Mouse (Mus musculus): ENCODE data around the gene Fabp3. TPM values are rescaled to one million over a fixed set of nuclear protein-coding genes. Genes with fewer than 3 reads are reported as not detected.

The Fabp3 gene
- polyA plus RNA-seq, 1 experiment from 2014 or later: 74.2 TPM

GRCm38 (mm10) chr4:130302285-130302870 is 6.0 kb upstream of the Fabp3 start:
- Histone ChIP-seq H3K27me3 (ENCODE audit: control insufficient read depth, insufficient read depth, low read length) (no peaks in the 10 kb centered on the region), H3K9ac (ENCODE audit: low read length) (no peak overlapping the region), H3K4me2 (replicated peaks; ENCODE audit: low read depth) (no peak overlapping the region), H3K27ac (replicated peaks) (no peak overlapping the region), H3K4me3 (ENCODE audit: low read depth, low read length) (no peak overlapping the region), H3K36me3 (ENCODE audit: control insufficient read depth, insufficient read depth, low read length) (no peaks in the 10 kb centered on the region), H3K4me1 (replicated peaks; ENCODE audit: control insufficient read depth, insufficient read depth) (no peaks in the 10 kb centered on the region), H3K9me3 (ENCODE audit: control insufficient read depth, low read length) (no peaks in the 10 kb centered on the region)
- ATAC-seq (ENCODE audit: low FRiP score, low TSS enrichment) (no peak), DNase-seq (ENCODE audit: low spot score) (no peak)
- TF ChIP-seq EP300 (optimal IDR thresholded peaks at IDR 0.05) (no peak), CTCF (IDR thresholded peaks at IDR 0.05; ENCODE audit: low read depth) (no peak)
- WGBS: 48% methylated on average over 12 of the region's 12 CpGs

- peaks cover 3% of the 10 kb centered on the region; the same call in 1 of the 2 replicates for H3K27me3 ChIP-seq (ENCODE audit: control insufficient read depth, insufficient read depth, low read length)
- no peak overlapping the region for H3K4me2 ChIP-seq (replicated peaks; ENCODE audit: low read depth)
- no peak for ATAC-seq (ENCODE audit: low FRiP score, low TSS enrichment)
- H3K4me1 ChIP-seq (replicated peaks; ENCODE audit: control insufficient read depth, insufficient read depth): 0 out of 2 replicates have a peak, but pooled peaks cover 4% of the 10 kb centered on the region
- H3K9ac ChIP-seq (ENCODE audit: low read length): no peak overlapping the region
- H3K27ac ChIP-seq (replicated peaks): no peak overlapping the region
- WGBS: 48% methylated on average over 3 of the region's 3 CpGs
- TF ChIP-seq CTCF (IDR thresholded peaks at IDR 0.05; ENCODE audit: low read depth): no peak
- no peak overlapping the region for H3K4me3 ChIP-seq (ENCODE audit: low read depth, low read length)
- no peaks in the 10 kb centered on the region for H3K36me3 ChIP-seq (ENCODE audit: control insufficient read depth, insufficient read depth, low read length)
- no peak for DNase-seq (ENCODE audit: low spot score)
- no peaks in the 10 kb centered on the region for H3K9me3 ChIP-seq (ENCODE audit: control insufficient read depth, low read length)
Observed at GRCm38 (mm10) chr4:130304746-130305145, 3.6 kb upstream of the Fabp3 start.

GRCm38 (mm10) chr4:130306796-130307630 is 1.4 kb upstream of the Fabp3 start:
- WGBS: 74% methylated on average over 10 of the region's 10 CpGs
- Histone ChIP-seq H3K4me1 (replicated peaks; ENCODE audit: control insufficient read depth, insufficient read depth) (0 out of 2 replicates have a peak, but pooled peaks cover 4% of the 10 kb centered on the region), H3K4me2 (replicated peaks; ENCODE audit: low read depth) (no peak overlapping the region), H3K27ac (replicated peaks) (no peak overlapping the region), H3K4me3 (ENCODE audit: low read depth, low read length) (no peak overlapping the region), H3K9ac (ENCODE audit: low read length) (no peak overlapping the region), H3K36me3 (ENCODE audit: control insufficient read depth, insufficient read depth, low read length) (no peaks in the 10 kb centered on the region), H3K9me3 (ENCODE audit: control insufficient read depth, low read length) (no peaks in the 10 kb centered on the region), H3K27me3 (ENCODE audit: control insufficient read depth, insufficient read depth, low read length) (peaks cover 3% of the 10 kb centered on the region; the same call in 1 of the 2 replicates)
- TF ChIP-seq EP300 (optimal IDR thresholded peaks at IDR 0.05) (no peak), CTCF (IDR thresholded peaks at IDR 0.05; ENCODE audit: low read depth) (no peak)
- ATAC-seq (ENCODE audit: low FRiP score, low TSS enrichment) (no peak), DNase-seq (ENCODE audit: low spot score) (no peak)

GRCm38 (mm10) chr4:130307851-130308230 is 554 bp upstream of the Fabp3 start:
- 0 out of 2 replicates have a peak, but pooled peaks have one; percentile 27 for TF ChIP-seq CTCF (IDR thresholded peaks at IDR 0.05; ENCODE audit: low read depth)
- no peak for TF ChIP-seq EP300 (optimal IDR thresholded peaks at IDR 0.05)
- 1% methylated on average over 23 of the region's 23 CpGs for WGBS
- Histone ChIP-seq H3K36me3 (ENCODE audit: control insufficient read depth, insufficient read depth, low read length) (no peaks in the 10 kb centered on the region), H3K4me3 (ENCODE audit: low read depth, low read length) (peak overlapping the region; percentile 49), H3K9me3 (ENCODE audit: control insufficient read depth, low read length) (no peaks in the 10 kb centered on the region), H3K4me1 (replicated peaks; ENCODE audit: control insufficient read depth, insufficient read depth) (0 out of 2 replicates have a peak, but pooled peaks cover 4% of the 10 kb centered on the region), H3K4me2 (replicated peaks; ENCODE audit: low read depth) (peak overlapping the region; percentile 86), H3K27ac (replicated peaks) (0 out of 2 replicates have a peak overlapping the region, but pooled peaks have one; percentile 35), H3K27me3 (ENCODE audit: control insufficient read depth, insufficient read depth, low read length) (peaks cover 3% of the 10 kb centered on the region; the same call in 1 of the 2 replicates), H3K9ac (ENCODE audit: low read length) (no peak overlapping the region)
- ATAC-seq (ENCODE audit: low FRiP score, low TSS enrichment): peak; percentile 67
- DNase-seq (ENCODE audit: low spot score): peak; percentile 82

- H3K27ac ChIP-seq (replicated peaks): no peak overlapping the region
- WGBS: 59% methylated on average over 8 of the region's 8 CpGs
- peak overlapping the region; percentile 49; the same call in 1 of the 2 replicates for H3K4me3 ChIP-seq (ENCODE audit: low read depth, low read length)
- peaks cover 3% of the 10 kb centered on the region; the same call in 1 of the 2 replicates for H3K27me3 ChIP-seq (ENCODE audit: control insufficient read depth, insufficient read depth, low read length)
- no peaks in the 10 kb centered on the region for H3K9me3 ChIP-seq (ENCODE audit: control insufficient read depth, low read length)
- no peak for DNase-seq (ENCODE audit: low spot score)
- 0 out of 2 replicates have a peak, but pooled peaks cover 4% of the 10 kb centered on the region for H3K4me1 ChIP-seq (replicated peaks; ENCODE audit: control insufficient read depth, insufficient read depth)
- no peak for ATAC-seq (ENCODE audit: low FRiP score, low TSS enrichment)
- H3K36me3 ChIP-seq (ENCODE audit: control insufficient read depth, insufficient read depth, low read length): no peaks in the 10 kb centered on the region
- H3K9ac ChIP-seq (ENCODE audit: low read length): no peak overlapping the region
- H3K4me2 ChIP-seq (replicated peaks; ENCODE audit: low read depth): peak overlapping the region; percentile 86
- TF ChIP-seq CTCF (IDR thresholded peaks at IDR 0.05; ENCODE audit: low read depth): no peak
- no peak for TF ChIP-seq EP300 (optimal IDR thresholded peaks at IDR 0.05)
Observed at GRCm38 (mm10) chr4:130309254-130309653, 859 bp downstream of the Fabp3 start.

Measured in stomach, postnatal 0 days (tissue).